Mouse (Mus musculus): ENCODE measurements at regions not wholly inside any gene's neighbourhood (a gene's known extent, or its start where the extent isn't known, plus 50 kb on each side); places are given as distances from the start of the nearest gene placed in this dataset.
A peak's percentile ranks its signal among the peaks of the same experiment; 100 is the strongest.

GRCm38 (mm10) chr12:107111908-107112770 lies 376.3 kb upstream of the 3110018I06Rik start:
- Histone ChIP-seq H3K4me2 (ENCODE audit: low read depth, low read length) (peak overlapping the region; percentile 27; the same call in 1 of the 2 replicates), H3K9me3 (ENCODE audit: control insufficient read depth, low read length) (no peaks in the 10 kb centered on the region), H3K9ac (replicated peaks; ENCODE audit: low read depth, low read length) (no peak overlapping the region), H3K27me3 (ENCODE audit: control insufficient read depth, insufficient read depth, low read length) (no peaks in the 10 kb centered on the region), H3K4me1 (ENCODE audit: control insufficient read depth, insufficient read depth, low read length) (peaks cover 4% of the 10 kb centered on the region; the same call in 1 of the 2 replicates), H3K36me3 (ENCODE audit: control insufficient read depth, insufficient read depth, low read length) (no peaks in the 10 kb centered on the region), H3K27ac (ENCODE audit: low read depth, low read length) (peak overlapping the region; percentile 60), H3K4me3 (ENCODE audit: low read depth, low read length) (no peak overlapping the region)
- 24% methylated on average over 18 of the region's 18 CpGs for WGBS
- ATAC-seq (ENCODE audit: low read depth), result peak; percentile 28; the same call in 1 of the 2 replicates

GRCm38 (mm10) chr12:107118364-107118763 lies 370.1 kb upstream of the 3110018I06Rik start:
- WGBS, result 81% methylated on average over 3 of the region's 3 CpGs

GRCm38 (mm10) chr12:107119076-107119475 lies 369.4 kb upstream of the 3110018I06Rik start:
- WGBS, result 69% methylated on average over 10 of the region's 10 CpGs
- Histone ChIP-seq H3K9me3 (ENCODE audit: control insufficient read depth, low read length) (no peaks in the 10 kb centered on the region), H3K4me3 (ENCODE audit: low read depth, low read length) (no peak overlapping the region), H3K9ac (replicated peaks; ENCODE audit: low read depth, low read length) (no peak overlapping the region), H3K27me3 (ENCODE audit: control insufficient read depth, insufficient read depth, low read length) (no peaks in the 10 kb centered on the region), H3K4me1 (ENCODE audit: control insufficient read depth, insufficient read depth, low read length) (no peaks in the 10 kb centered on the region), H3K27ac (ENCODE audit: low read depth, low read length) (no peak overlapping the region), H3K4me2 (ENCODE audit: low read depth, low read length) (no peak overlapping the region), H3K36me3 (ENCODE audit: control insufficient read depth, insufficient read depth, low read length) (no peaks in the 10 kb centered on the region)
- no peak for ATAC-seq (ENCODE audit: low read depth)

More at GRCm38 (mm10) chr12:107118364-107118763, 370.1 kb upstream of the 3110018I06Rik start:
- no peak overlapping the region for H3K27ac ChIP-seq (ENCODE audit: low read depth, low read length)
- no peak overlapping the region for H3K9ac ChIP-seq (replicated peaks; ENCODE audit: low read depth, low read length)
- no peak overlapping the region for H3K4me2 ChIP-seq (ENCODE audit: low read depth, low read length)
- H3K9me3 ChIP-seq (ENCODE audit: control insufficient read depth, low read length), result no peaks in the 10 kb centered on the region
- no peaks in the 10 kb centered on the region for H3K4me1 ChIP-seq (ENCODE audit: control insufficient read depth, insufficient read depth, low read length)
- H3K27me3 ChIP-seq (ENCODE audit: control insufficient read depth, insufficient read depth, low read length), result no peaks in the 10 kb centered on the region
- H3K4me3 ChIP-seq (ENCODE audit: low read depth, low read length), result no peak overlapping the region
- no peaks in the 10 kb centered on the region for H3K36me3 ChIP-seq (ENCODE audit: control insufficient read depth, insufficient read depth, low read length)
- no peak for ATAC-seq (ENCODE audit: low read depth)

GRCm38 (mm10) chr12:107120486-107121186 lies 367.8 kb upstream of the 3110018I06Rik start:
- H3K27me3 ChIP-seq (ENCODE audit: control insufficient read depth, insufficient read depth, low read length), result no peaks in the 10 kb centered on the region
- H3K27ac ChIP-seq (ENCODE audit: low read depth, low read length), result no peak overlapping the region
- 86% methylated on average over 21 of the region's 21 CpGs for WGBS
- no peak overlapping the region for H3K4me2 ChIP-seq (ENCODE audit: low read depth, low read length)
- no peak for ATAC-seq (ENCODE audit: low read depth)
- no peaks in the 10 kb centered on the region for H3K9me3 ChIP-seq (ENCODE audit: control insufficient read depth, low read length)
- H3K9ac ChIP-seq (replicated peaks; ENCODE audit: low read depth, low read length), result no peak overlapping the region
- H3K4me3 ChIP-seq (ENCODE audit: low read depth, low read length), result no peak overlapping the region
- no peaks in the 10 kb centered on the region for H3K36me3 ChIP-seq (ENCODE audit: control insufficient read depth, insufficient read depth, low read length)
- H3K4me1 ChIP-seq (ENCODE audit: control insufficient read depth, insufficient read depth, low read length), result no peaks in the 10 kb centered on the region

- Histone ChIP-seq H3K4me2 (ENCODE audit: low read depth, low read length) (no peak overlapping the region), H3K27ac (ENCODE audit: low read depth, low read length) (no peak overlapping the region), H3K4me3 (ENCODE audit: low read depth, low read length) (no peak overlapping the region), H3K9me3 (ENCODE audit: control insufficient read depth, low read length) (no peaks in the 10 kb centered on the region), H3K9ac (replicated peaks; ENCODE audit: low read depth, low read length) (no peak overlapping the region), H3K4me1 (ENCODE audit: control insufficient read depth, insufficient read depth, low read length) (no peaks in the 10 kb centered on the region), H3K36me3 (ENCODE audit: control insufficient read depth, insufficient read depth, low read length) (no peaks in the 10 kb centered on the region), H3K27me3 (ENCODE audit: control insufficient read depth, insufficient read depth, low read length) (no peaks in the 10 kb centered on the region)
- 39% methylated on average over 4 of the region's 4 CpGs for WGBS
- ATAC-seq (ENCODE audit: low read depth), result no peak
These were observed 366.4 kb upstream of the 3110018I06Rik start for GRCm38 (mm10) chr12:107121990-107122389.

- Histone ChIP-seq H3K4me2 (ENCODE audit: low read depth, low read length) (no peak overlapping the region), H3K4me1 (ENCODE audit: control insufficient read depth, insufficient read depth, low read length) (no peaks in the 10 kb centered on the region), H3K4me3 (ENCODE audit: low read depth, low read length) (no peak overlapping the region), H3K9me3 (ENCODE audit: control insufficient read depth, low read length) (no peaks in the 10 kb centered on the region), H3K9ac (replicated peaks; ENCODE audit: low read depth, low read length) (no peak overlapping the region), H3K36me3 (ENCODE audit: control insufficient read depth, insufficient read depth, low read length) (no peaks in the 10 kb centered on the region), H3K27ac (ENCODE audit: low read depth, low read length) (no peak overlapping the region), H3K27me3 (ENCODE audit: control insufficient read depth, insufficient read depth, low read length) (no peaks in the 10 kb centered on the region)
- WGBS, result 89% methylated on average over 8 of the region's 8 CpGs
- ATAC-seq (ENCODE audit: low read depth), result no peak
These were observed 364.8 kb upstream of the 3110018I06Rik start for GRCm38 (mm10) chr12:107123661-107124060.

GRCm38 (mm10) chr12:107124263-107124885 lies 364.1 kb upstream of the 3110018I06Rik start:
- WGBS, result 88% methylated on average over 17 of the region's 17 CpGs
- no peak overlapping the region for H3K9ac ChIP-seq (replicated peaks; ENCODE audit: low read depth, low read length)
- no peaks in the 10 kb centered on the region for H3K27me3 ChIP-seq (ENCODE audit: control insufficient read depth, insufficient read depth, low read length)
- no peaks in the 10 kb centered on the region for H3K36me3 ChIP-seq (ENCODE audit: control insufficient read depth, insufficient read depth, low read length)
- H3K4me2 ChIP-seq (ENCODE audit: low read depth, low read length), result no peak overlapping the region
- no peaks in the 10 kb centered on the region for H3K4me1 ChIP-seq (ENCODE audit: control insufficient read depth, insufficient read depth, low read length)
- H3K4me3 ChIP-seq (ENCODE audit: low read depth, low read length), result no peak overlapping the region
- no peaks in the 10 kb centered on the region for H3K9me3 ChIP-seq (ENCODE audit: control insufficient read depth, low read length)
- no peak overlapping the region for H3K27ac ChIP-seq (ENCODE audit: low read depth, low read length)
- ATAC-seq (ENCODE audit: low read depth), result no peak

GRCm38 (mm10) chr12:107125201-107125600 lies 363.2 kb upstream of the 3110018I06Rik start:
- no peak for ATAC-seq (ENCODE audit: low read depth)
- WGBS, result 62% methylated on average over 7 of the region's 7 CpGs
- H3K4me2 ChIP-seq (ENCODE audit: low read depth, low read length), result no peak overlapping the region
- no peaks in the 10 kb centered on the region for H3K27me3 ChIP-seq (ENCODE audit: control insufficient read depth, insufficient read depth, low read length)
- no peaks in the 10 kb centered on the region for H3K36me3 ChIP-seq (ENCODE audit: control insufficient read depth, insufficient read depth, low read length)
- no peak overlapping the region for H3K4me3 ChIP-seq (ENCODE audit: low read depth, low read length)
- H3K27ac ChIP-seq (ENCODE audit: low read depth, low read length), result no peak overlapping the region
- H3K4me1 ChIP-seq (ENCODE audit: control insufficient read depth, insufficient read depth, low read length), result no peaks in the 10 kb centered on the region
- no peak overlapping the region for H3K9ac ChIP-seq (replicated peaks; ENCODE audit: low read depth, low read length)
- no peaks in the 10 kb centered on the region for H3K9me3 ChIP-seq (ENCODE audit: control insufficient read depth, low read length)

- no peaks in the 10 kb centered on the region for H3K9me3 ChIP-seq (ENCODE audit: control insufficient read depth, low read length)
- H3K36me3 ChIP-seq (ENCODE audit: control insufficient read depth, insufficient read depth, low read length), result no peaks in the 10 kb centered on the region
- no peak overlapping the region for H3K9ac ChIP-seq (replicated peaks; ENCODE audit: low read depth, low read length)
- no peak for ATAC-seq (ENCODE audit: low read depth)
- H3K4me3 ChIP-seq (ENCODE audit: low read depth, low read length), result no peak overlapping the region
- no peaks in the 10 kb centered on the region for H3K4me1 ChIP-seq (ENCODE audit: control insufficient read depth, insufficient read depth, low read length)
- 75% methylated on average over 10 of the region's 10 CpGs for WGBS
- H3K4me2 ChIP-seq (ENCODE audit: low read depth, low read length), result no peak overlapping the region
- H3K27ac ChIP-seq (ENCODE audit: low read depth, low read length), result no peak overlapping the region
- H3K27me3 ChIP-seq (ENCODE audit: control insufficient read depth, insufficient read depth, low read length), result no peaks in the 10 kb centered on the region
These were observed 362.4 kb upstream of the 3110018I06Rik start for GRCm38 (mm10) chr12:107126056-107126455.

Measured in neural tube, embryonic 14.5 days (tissue).